Mouse (Mus musculus): ENCODE measurements at regions not wholly inside any gene's neighbourhood (a gene's known extent, or its start where the extent isn't known, plus 50 kb on each side); places are given as distances from the start of the nearest gene placed in this dataset.
"Not testable (repeated sequence)": the region's sequence is repeated elsewhere in the genome, so short reads cannot be mapped to it uniquely, and the experiment has no call there.

DNA sequence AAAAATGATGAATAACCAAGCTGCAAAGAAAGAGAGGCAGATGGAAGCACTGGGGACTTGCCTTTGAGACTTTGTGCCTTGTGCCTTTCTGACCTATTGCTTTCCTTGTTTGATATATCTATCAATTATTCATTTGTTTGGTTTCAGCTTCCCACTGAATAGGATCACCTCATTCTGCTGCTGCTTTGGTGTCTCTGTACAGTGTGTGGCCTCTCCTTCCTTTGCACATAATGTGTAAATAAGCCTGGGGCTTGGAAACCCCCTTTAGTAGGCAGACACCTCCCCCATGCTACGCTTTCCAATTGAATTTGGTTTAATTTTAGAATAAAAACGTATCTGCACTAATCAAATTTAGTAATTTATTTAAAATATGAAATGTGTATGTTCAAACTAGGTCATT is 112.8 kb upstream of the Cwc22 start:
- no peak for DNase-seq

DNA sequence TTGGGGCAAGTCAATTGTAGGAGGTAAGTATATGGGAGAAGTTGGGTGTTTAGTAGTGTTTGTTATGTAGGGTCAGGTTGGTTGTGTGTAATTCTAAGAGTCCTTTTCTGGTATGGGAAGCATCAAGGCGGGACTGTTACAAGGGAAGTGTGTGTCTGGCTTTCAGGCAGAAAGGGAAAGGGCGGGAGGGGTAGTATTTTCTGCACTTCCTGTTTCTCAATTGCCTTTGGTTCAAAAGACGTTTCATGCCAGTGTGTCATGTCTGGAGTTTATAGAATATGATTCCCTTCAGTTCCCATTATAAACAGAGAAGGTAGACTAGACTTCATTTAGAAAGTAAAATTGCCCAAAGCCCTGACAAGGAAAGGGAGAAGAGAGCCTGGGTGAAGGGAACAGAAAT is 107.7 kb upstream of the Cwc22 start:
- no peak for DNase-seq

DNA sequence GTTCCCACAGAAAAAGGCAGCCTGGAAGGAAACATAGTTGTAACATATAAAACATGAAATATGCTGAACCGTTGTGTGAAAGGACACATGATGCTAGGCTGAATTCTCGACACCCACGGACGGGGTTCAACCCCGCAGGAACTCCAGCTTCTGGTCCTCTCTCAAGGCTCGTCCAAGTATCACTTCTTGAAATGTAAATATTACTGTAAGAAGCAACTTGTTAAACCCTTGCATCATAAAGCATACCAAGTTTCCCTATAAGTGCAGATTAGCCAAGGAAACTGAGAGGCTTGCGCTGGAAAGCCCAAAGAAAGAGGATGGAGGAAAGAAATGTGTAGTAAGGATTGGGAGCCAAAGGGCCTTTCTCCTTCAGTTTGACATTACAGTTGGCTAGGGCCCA is 104.4 kb upstream of the Cwc22 start:
- DNase-seq: no peak

DNA sequence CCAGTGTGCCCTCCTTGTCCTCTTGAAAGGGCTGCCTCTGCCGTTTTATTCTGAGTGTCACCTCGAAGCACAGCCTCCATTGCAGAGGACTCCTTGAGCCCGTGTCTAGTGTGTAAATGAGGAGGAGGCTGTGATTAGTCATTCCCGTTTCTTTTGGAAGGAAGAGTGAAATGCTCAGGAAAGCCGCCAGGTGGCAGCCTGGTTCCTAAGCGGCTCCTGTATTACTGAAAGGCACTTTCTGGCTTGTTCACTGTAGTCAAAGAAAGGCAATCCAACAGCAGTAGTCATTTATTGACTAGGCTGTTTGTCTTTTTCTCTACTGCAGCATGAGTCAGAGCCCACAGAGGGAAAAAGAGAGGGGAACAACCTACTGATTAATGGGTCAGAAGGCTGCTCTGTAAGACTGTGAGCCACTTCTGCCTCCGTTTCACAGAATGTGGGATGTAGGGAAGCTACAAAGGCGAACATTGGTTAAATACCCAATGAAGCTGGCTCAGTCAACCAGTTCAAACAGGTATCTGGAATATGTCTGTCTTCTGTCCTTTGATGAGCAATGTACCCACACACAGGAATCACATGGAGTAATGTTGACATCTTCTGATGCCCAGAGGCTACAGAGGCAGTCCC is 103.2 kb upstream of the Cwc22 start:
- DNase-seq: peak; percentile 30

DNA sequence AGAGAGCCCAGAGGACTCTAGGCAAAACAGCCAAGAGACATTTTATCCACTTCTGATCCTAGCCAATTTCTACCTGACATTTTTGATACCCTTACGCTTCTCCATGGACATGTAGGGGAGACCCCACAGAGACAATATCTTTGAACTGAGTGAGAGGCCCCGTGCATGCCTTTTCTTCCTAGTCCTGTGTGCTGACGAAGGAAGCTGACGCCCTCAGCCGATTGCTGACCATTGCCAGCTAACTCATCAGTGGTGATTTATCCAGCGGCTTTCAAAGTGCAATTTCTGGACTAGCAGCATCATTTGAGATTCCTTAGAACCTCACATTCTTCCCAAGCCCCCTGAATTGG is 102.5 kb upstream of the Cwc22 start:
- no peak for DNase-seq

DNA sequence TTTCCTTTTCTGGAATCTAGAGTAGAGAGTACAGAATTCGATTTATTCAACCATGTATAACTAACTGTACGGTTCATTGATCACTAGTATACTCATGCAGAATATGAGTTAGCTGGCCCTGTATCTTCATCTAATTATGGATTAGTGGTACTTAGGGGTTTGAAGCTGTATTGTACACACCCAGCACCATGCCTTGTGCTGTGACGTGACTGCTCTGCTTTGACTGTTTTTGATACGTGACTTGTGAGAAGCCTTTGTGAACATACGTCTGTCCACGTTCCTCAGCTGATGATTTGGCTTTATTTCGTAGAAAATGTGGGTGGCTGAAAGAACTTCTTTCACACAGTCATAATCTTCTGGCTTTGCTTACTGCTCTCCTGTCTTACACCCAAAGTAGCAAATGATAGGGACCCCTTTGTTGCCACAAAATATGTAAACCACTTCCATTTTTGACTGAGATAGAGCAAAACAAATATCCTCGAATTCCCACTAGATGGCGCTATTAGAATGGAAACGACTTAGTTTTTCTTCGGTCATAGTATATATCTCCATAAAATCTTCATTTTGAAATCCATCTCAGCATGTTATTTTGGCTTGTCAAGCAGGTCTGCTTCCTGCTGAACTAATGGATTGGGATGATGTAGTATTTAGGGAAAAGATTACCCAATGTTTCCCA is 102.0 kb upstream of the Cwc22 start:
- DNase-seq: no peak

DNA sequence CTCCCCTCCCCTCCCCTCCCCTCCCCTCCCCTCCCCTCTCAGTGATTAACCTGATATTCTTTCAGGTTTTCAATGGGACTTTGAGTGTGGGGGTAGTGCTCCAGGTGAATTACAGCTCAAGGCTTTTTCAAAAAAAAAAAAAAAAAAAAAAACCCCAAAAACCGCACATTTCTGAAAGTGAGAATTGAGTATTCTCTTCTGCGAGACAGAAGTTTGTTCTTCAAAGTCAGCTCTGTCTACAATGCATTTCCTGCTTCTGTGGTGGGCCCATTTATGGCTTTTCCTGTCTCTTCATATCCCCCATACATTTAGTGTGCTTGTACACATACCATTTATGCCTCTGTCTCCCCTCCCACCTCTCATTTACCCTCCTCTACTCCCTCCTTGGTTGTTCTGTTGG is 81.1 kb upstream of the Cwc22 start:
- no peak for DNase-seq

DNA sequence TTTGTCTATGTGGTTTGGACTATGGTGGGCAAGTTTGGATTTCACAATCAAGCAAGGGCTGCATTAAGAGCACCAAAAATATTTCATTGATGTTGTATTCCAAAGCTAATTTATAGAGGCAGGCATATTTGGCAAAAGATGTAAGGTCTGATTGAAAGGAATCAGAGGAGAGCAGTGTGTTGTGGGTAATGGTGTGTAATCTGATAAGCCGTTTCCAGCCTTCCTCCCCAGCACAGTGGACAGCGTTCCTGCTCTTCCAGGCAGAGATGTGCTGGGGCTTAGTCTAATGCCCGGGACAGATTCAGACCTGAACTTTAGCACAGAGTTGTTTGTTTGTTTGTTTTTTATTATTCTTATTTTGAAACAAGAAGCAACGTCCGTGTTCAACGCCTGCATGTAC is 80.6 kb upstream of the Cwc22 start:
- no peak for DNase-seq

DNA sequence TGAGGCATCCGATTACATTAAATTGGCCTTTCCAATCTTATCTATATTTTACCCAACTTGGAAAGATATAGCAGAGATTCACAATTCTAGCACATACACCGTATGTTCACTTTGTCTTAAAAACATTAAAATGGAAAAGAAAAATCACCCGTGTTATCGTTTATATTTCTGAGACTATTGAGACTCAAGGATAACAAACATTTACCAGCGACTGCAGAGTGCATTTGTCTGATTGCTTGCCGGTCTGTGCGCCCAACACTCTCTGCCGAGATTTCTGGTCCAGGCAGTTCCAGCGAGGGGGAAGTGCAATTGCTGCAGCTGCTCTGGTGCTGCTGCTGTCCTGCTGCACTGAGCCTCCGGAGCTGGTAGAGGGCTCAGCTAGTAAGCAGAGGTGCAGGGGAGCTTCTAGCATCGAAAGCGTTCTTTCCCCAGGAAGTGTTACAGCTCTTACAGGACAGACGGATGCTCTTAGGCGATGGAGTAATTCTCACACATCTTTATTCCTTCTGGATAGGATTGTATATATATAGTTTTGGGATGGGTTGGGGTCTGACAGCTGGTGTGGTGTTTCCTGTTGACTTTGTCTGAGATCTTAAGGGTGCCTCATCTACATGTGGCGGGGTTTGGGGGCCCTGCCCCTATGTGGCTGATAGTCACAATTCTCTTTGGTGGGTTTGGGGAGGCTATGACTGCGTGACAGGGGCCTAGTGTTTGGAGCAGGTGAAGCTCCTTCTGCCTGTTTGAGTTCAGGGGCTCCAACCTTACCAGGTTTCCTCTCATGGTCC is 79.7 kb upstream of the Cwc22 start:
- DNase-seq: no peak

DNA sequence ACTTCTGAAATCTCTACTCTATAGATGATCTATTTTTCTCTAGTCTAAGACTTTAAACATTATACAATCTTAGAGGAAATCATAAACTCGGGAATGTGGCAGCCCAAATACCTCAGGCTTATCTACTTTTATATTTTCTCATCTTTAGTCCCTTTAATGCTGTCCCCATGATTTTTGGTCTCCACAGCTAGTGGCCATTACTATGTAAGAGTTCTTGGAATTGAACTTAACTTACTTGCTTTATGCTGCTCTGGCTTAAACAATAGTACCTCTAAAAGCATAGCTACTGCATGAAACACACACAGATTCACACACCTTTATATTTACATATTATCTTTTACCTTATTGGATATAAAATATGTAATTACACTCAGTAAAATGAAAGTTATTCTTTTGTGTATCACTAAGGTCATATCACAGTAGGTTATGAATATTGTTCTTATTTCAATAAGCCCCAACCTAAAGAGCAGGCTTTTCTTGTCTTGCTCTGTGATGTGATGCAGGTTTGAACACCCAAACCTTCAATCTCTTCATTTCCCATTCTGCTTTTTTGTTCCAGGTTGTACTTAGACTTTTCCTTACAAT is 78.9 kb upstream of the Cwc22 start:
- no peak for DNase-seq

DNA sequence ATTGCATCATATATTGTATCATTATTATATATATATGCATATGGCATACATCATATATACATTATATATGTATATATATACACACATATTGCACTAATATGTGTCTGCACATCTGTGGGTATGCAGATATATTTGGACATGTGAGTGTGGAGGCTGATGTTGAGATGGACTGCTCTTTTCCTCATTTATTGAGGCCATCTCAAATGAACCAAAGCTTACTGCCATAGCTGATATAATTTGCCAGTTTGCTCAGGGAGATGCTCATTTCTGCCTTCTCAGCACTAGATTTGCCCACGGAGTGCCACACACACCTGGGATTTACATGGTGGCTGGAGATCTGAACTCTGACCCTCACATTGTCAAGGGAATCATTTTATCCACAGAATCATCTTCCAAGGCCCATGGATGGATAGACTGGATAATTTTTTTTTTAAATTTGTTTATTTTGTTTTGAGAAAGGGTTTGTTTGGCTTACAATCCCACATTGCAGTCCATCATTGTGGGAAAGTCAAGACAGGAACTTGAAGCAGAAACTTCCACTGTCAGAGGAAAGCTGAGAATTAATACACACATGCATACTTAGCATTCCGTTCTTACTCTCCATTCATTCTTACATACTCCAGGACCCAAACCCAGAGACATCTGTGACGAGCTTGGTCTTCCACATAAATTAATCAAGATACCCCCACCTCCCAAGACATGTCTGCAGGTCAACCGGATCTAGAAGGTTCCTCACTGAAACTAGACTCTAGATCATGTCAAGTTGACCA is 77.9 kb upstream of the Cwc22 start:
- no peak for DNase-seq

DNA sequence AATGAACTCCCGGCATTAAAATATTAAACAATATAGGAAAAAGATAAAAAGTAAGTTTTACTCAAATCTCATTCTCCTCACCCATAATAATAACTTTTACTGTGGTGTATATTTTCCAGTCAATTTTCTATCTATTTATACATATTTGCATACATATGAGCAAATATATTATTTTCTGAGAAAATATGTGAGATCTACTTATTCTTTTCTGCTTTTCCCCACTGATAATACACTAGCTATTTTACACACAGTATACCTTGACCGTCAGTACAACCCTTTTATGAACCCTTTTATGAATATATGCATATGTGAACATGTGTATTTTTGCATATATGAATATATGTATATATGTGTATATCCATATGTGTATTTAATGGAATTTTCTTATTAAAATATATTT is 77.2 kb upstream of the Cwc22 start:
- no peak for DNase-seq

DNA sequence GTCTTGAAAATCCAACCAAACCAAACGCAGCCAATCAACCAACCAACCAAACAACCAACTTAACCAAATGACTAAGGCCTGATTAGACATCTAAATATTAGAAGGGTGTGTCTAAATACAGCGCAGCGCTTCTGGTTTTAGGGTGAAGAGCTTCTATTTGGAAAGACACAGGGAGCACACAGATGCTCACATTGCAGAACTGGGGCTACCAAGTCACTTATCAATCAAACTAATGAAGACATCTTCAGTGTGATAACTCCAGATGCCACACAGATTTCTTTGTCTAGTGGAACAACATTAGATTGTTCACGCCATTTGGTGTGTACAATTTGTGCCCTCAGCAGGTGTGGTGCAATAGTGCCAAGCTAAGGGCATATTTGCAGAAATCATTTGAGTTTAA is 76.6 kb upstream of the Cwc22 start:
- no peak for DNase-seq

DNA sequence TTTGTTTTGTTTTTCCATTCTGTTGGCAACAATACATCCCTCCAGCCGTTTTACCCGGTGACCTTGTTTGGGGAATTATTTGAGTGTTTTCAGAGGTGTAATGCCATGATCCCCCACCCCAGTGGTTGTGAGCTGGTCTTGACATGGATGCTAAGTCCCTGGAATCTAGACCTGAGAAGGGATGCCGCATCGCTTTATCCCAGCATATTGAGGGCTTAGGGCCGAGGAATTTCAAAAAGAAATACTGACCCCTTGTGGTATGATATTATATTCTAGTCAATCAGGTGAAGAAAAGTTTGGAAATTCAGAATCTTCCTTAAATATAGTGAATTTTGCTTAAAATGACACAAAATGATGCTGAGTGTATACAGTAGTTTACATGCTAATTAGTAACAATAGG is 75.7 kb upstream of the Cwc22 start:
- no peak for DNase-seq

DNA sequence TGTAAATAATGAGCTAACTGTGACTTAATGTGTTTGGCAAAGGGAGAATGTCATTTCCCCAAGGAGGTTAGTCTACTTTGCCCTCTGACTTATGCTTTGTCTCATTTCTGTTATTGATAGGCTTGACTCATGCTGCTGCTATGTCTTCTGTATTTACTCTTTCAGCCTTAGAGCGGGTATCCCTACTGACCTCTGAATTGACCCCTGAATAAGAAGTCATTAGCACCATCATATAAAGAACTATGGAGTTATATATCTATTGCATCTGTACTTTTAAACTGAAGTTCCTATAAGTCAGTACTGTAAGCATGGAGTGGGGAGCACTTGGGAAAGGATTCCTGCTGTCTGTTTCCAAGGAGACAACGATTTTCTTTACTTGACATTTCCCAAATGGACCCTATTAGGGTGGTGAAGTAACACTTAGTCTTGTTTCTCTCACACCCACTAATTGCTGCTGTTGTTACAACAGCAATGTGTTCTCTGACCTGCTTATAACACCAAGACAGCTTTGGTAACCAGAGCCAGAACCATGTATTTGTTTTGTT is 75.3 kb upstream of the Cwc22 start:
- DNase-seq: no peak

DNA sequence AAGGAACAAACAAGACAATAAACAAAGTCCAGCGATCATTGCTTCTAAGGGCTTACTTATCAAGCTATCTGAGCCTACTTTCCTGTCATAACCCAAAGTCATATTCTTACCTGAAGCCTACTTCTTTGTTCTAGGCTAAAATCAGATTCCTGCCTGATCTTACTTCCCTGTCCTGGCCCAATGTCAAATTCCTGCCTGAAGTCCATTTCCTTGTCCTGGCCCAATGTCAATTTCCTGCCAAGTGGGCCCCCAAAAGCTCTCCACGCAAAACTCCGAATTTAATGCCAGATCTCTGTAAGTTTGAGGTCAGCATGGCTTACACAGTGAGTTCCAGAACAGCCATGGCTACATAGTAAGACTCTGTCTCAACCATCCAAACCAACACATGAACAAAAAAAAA is 74.3 kb upstream of the Cwc22 start:
- no peak for DNase-seq

DNA sequence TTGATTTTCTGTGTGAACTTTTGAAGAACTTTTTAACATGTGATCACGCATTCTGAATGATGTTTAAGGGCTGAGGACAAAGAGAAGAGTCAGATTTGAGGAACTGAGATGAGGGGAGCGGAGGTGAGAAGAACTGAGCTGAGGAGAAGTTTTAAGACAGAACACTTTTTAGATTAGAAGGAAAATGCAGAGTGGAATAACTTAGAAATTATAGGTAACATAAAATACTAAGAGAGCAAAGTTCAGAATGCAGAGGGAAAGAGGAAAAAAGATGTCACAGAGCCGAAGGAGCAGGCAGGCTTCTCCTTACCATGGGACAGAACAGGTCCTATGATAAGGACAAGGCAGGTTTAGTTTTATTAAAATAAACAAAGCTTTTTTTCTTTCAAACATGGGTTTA is 73.7 kb upstream of the Cwc22 start:
- no peak for DNase-seq

DNA sequence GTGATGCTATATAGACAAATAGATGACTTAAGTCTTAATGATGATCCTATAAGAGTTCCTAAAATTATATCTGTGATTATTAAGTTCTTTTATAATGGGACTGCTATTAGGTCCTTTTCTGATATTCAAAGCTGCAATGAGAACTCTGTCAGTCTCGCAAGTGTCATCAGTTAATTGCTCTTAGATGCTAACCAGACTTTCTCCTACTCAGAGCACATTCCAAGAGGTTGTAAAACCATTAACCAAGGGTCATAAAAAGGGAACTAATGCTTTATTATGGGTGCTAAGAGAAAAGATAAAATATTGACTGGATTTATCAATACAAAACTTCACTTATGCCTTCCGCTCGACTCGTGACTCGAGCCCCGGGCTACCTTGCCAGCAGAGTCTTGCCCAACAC is 66.3 kb upstream of the Cwc22 start:
- DNase-seq: not testable (repeated sequence)

DNA sequence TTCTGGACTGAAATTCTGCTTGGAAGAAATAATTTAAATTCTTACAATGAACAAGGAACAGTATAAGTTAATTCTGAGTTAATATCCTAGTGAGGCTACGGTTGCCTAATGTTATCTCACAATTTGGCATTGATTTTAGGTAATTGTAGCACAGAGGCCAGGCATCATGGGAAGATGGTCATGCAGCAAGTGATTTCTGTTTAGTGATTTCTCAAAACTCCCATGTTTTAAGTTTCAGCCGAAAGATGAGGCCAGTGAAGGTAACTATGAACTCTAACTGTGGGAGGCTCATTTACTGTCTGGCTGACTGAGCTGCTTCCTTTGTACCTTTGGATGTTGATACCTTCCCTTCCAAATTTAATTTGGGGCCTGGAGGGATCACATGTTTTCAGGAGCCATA is 65.6 kb upstream of the Cwc22 start:
- DNase-seq: no peak

DNA sequence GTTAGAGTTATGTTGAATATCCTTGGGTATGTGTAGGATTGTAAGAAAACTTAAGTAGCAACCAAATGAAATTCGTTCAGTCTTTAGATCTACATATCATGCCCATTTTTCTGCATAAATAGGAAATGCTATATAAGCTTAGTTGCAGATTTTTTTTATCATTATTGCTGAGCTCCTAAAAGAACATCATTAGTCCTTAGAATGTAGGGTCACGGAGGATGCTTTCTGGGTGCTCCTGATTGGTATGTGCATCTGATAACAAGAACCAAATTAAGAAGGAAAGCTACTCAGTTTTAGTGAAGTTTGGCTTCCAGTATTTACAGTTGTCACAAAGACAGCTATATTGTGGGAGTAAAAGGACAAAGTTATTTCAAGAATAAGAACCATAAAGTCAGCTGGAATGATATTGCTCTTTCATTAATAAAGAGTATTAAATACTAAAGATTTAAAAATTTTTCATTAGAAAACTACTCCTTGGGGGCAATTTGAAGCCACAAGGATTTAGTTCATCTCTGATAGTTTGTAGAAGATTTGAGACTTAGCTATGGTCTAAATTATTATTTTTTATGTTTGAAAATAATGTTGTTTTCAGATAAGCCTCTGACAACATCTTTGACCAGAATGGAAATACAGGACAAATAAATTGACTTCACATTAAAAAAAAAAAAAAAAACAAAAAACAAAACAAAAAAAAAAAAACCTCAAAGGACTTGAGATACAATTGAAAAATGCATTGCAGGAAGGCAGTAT is 65.1 kb upstream of the Cwc22 start:
- DNase-seq: no peak

DNA sequence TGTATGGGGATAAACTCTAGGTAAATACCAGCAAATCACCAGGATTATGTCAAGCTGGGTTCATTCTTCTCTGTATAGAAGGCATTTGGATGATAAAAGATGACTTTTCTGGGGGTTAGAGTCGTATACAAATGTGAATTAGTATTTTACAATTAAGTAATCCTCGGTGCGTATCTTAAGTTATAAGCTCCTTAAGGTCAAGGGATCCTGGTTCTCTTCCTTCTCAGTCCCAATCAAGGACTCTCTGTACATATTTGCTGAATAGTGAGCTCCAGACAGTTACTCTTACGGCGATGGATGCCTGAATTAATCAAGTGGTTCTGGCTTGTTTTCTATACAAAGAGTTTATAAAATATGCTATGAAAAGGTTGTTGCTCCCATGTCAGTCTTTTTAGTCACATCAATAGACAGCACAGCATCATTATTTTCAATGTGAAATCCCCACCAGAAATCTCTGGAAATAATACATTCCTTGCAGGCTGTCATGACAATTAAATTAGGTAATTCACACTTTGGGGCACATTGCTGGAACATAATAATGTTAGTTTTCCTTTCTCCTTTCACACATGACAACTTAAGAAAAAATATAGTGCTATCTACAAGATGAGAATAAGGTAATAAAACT is 64.0 kb upstream of the Cwc22 start:
- no peak for DNase-seq

DNA sequence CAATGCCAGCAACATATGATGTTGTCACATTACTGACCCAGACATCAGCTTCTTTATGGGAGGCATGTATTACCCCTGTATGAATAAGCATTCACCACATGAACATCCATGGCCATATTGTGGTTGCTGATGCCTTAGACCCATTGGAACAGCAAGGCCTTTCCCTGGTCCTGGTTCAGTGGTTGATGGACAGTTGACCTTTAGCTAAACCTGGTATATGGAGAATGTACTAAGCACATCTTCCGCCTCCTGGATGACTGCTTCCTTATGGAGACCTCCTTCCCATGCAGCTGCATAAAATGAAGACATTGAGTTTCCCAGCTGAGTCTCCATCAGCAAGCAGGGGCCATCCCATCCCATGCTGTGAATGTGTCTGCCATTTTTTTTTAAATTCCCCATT is 61.9 kb upstream of the Cwc22 start:
- no peak for DNase-seq
